Mouse (Mus musculus): ENCODE data around the gene Csl.

DNA sequence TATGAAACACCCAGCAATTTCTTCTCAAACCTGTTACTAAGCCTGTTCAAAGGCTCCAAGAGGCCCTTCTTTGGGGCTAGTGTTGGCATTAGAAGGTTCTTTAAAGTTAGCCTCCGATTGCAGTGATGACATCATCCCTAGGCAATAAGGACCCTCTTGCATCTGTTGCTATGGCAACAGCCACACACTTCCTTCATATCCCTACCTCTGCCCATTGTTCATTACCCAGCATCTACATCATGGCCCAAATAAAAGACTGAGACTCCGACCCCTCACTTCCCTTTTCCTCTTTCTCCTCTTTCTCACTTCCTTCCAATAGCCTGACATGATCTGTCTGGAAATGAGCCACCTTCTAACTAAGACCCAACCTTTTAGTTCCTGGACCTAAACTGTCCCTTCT lies 46.3 kb downstream of the Csl start:
- TF ChIP-seq GATA1 (IDR thresholded peaks at IDR 0.05; ENCODE audit: low read length) (no peak), TAL1 (IDR thresholded peaks at IDR 0.05; ENCODE audit: low read length) (no peak)

All from erythroblast, embryonic 14.5 days (primary cell).